Comparison of ENCODE assay signal across 8 mouse cellular contexts in genomic region chr15:86057413-86057812, GRCm38 (mm10). TPM values are rescaled to one million over a fixed set of nuclear protein-coding genes. Genes with fewer than 3 reads are reported as not detected.
A peak's percentile ranks its signal among the peaks of the same experiment; 100 is the strongest.
DNase-seq lines count a peak whose midpoint lies in the region; ATAC-seq and TF ChIP-seq lines count a peak whose summit lies in the region.

Gramd4 (plus strand) TSS chr15:86057695.

- no peaks in the 10 kb centered on the region for H3K9me3 ChIP-seq in neural tube, embryonic 11.5 days (ENCODE audit: control insufficient read depth, low read length)
- no peaks in the 10 kb centered on the region for H3K9me3 ChIP-seq in forebrain, postnatal 0 days (ENCODE audit: low read length)
- H3K9me3 ChIP-seq in lung, embryonic 15.5 days = no peaks in the 10 kb centered on the region

- H3K4me3 ChIP-seq in neural tube, embryonic 11.5 days (ENCODE audit: low read depth, low read length) = peak within 1 kb of the TSS; percentile 66
- H3K4me3 ChIP-seq in brown adipose tissue, adult 24 weeks (ENCODE audit: insufficient read depth, low read depth, low read length) = peak within 1 kb of the TSS; percentile 61
- H3K4me3 ChIP-seq in forebrain, postnatal 0 days (ENCODE audit: low read depth, low read length) = peak within 1 kb of the TSS; percentile 72
- H3K4me3 ChIP-seq in lung, embryonic 15.5 days = peak within 1 kb of the TSS; percentile 90

- WGBS in neural tube, embryonic 11.5 days = 22% methylated on average over 6 of the region's 6 CpGs
- WGBS in forebrain, postnatal 0 days = 31% methylated on average over 6 of the region's 6 CpGs
- WGBS in lung, embryonic 15.5 days = 25% methylated on average over 6 of the region's 6 CpGs

- no peak for ATAC-seq in neural tube, embryonic 11.5 days (ENCODE audit: insufficient read depth, low FRiP score, low TSS enrichment)
- no peak for ATAC-seq in forebrain, postnatal 0 days
- no peak for ATAC-seq in inflammation-experienced regulatory T-cells, adult 6 months
- ATAC-seq in lung, embryonic 15.5 days (ENCODE audit: borderline replicate concordance, extremely low read depth, low FRiP score, low TSS enrichment) = no peak

- H3K4me2 ChIP-seq in neural tube, embryonic 11.5 days (ENCODE audit: low read depth) = peak within 1 kb of the TSS; percentile 88
- peak within 1 kb of the TSS; percentile 90 for H3K4me2 ChIP-seq in forebrain, postnatal 0 days (ENCODE audit: low read depth)
- peak within 1 kb of the TSS; percentile 79 for H3K4me2 ChIP-seq in lung, embryonic 15.5 days

- no peaks in the 10 kb centered on the region for H3K36me3 ChIP-seq in neural tube, embryonic 11.5 days (ENCODE audit: control insufficient read depth, insufficient read depth, low read length)
- H3K36me3 ChIP-seq in forebrain, postnatal 0 days (ENCODE audit: insufficient read depth) = no peaks in the 10 kb centered on the region
- no peaks in the 10 kb centered on the region for H3K36me3 ChIP-seq in lung, embryonic 15.5 days

- no peak for DNase-seq in neural tube, embryonic 11.5 days (ENCODE audit: low spot score)
- no peak for DNase-seq in neural tube, embryonic 10.5 days (ENCODE audit: extremely low spot score, low spot score)
- no peak for DNase-seq in forebrain, postnatal 0 days
- DNase-seq in urinary bladder, postnatal 36 days (ENCODE audit: low spot score in 2 of 2) = no peak
- no peak for DNase-seq in right cerebral cortex, postnatal 36 days (ENCODE audit: low spot score in 2 of 2)

- no peaks in the 10 kb centered on the region for H3K27me3 ChIP-seq in neural tube, embryonic 11.5 days (ENCODE audit: control insufficient read depth, insufficient read depth, low read length)
- no peaks in the 10 kb centered on the region for H3K27me3 ChIP-seq in forebrain, postnatal 0 days (ENCODE audit: insufficient read depth, low read length)
- H3K27me3 ChIP-seq in lung, embryonic 15.5 days = no peaks in the 10 kb centered on the region

- TF ChIP-seq CTCF in forebrain, postnatal 0 days (IDR thresholded peaks at IDR 0.05; ENCODE audit: low read depth) = no peak

- peak within 1 kb of the TSS; percentile 81 for H3K9ac ChIP-seq in neural tube, embryonic 11.5 days (ENCODE audit: low read length)
- peak within 1 kb of the TSS; percentile 93 for H3K9ac ChIP-seq in forebrain, postnatal 0 days
- peak within 1 kb of the TSS; percentile 86 for H3K9ac ChIP-seq in lung, embryonic 15.5 days

- H3K27ac ChIP-seq in neural tube, embryonic 11.5 days (ENCODE audit: low read depth, low read length) = peak within 1 kb of the TSS; percentile 46; the same call in 1 of the 2 replicates
- peak within 1 kb of the TSS; percentile 19 for H3K27ac ChIP-seq in brown adipose tissue, adult 24 weeks (replicated peaks; ENCODE audit: low read depth, low read length)
- peak within 1 kb of the TSS; percentile 95 for H3K27ac ChIP-seq in forebrain, postnatal 0 days (ENCODE audit: low read depth, low read length)
- H3K27ac ChIP-seq in lung, embryonic 15.5 days = peak within 1 kb of the TSS; percentile 75

- H3K4me1 ChIP-seq in neural tube, embryonic 11.5 days (ENCODE audit: control insufficient read depth, insufficient read depth, low read length) = 0 out of 2 replicates have a peak, but pooled peaks cover 11% of the 10 kb centered on the region
- H3K4me1 ChIP-seq in brown adipose tissue, adult 24 weeks (ENCODE audit: control insufficient read depth, insufficient read depth, insufficient read length, low read length) = peaks cover 25% of the 10 kb centered on the region
- H3K4me1 ChIP-seq in forebrain, postnatal 0 days (ENCODE audit: insufficient read depth) = peaks cover 31% of the 10 kb centered on the region
- peaks cover 47% of the 10 kb centered on the region for H3K4me1 ChIP-seq in lung, embryonic 15.5 days

RNA-seq across cellular contexts. Expression of gene Gramd4, which starts in this region (rescaled TPM):
- 10.5 and 11.7 TPM in 2 replicates for polyA plus RNA-seq in neural tube, embryonic 11.5 days (2014; fragmentation: Nextera tagmentation; extraction: Ambion mirVana)
- 12.1 and 13.5 TPM in 2 replicates for polyA plus RNA-seq in brown adipose tissue, adult 24 weeks (2012; ENCODE audit: insufficient read depth, insufficient read length, missing spikeins)
- 54.5 and 57.0 TPM in 2 replicates for total RNA-seq in forebrain, postnatal 0 days (2014; rRNA removed)
- polyA plus RNA-seq in forebrain, postnatal 0 days (2015; fragmentation: Nextera tagmentation; extraction: Ambion mirVana) = 24.8 and 28.8 TPM in 2 replicates
- polyA plus RNA-seq in inflammation-experienced regulatory T-cells, adult 6 months (2017; shearing (Covaris generic)) = 10 to 100 TPM; 13.4 to 26.0 (median 22.9) TPM
- polyA plus RNA-seq in lung, embryonic 15.5 days (2015; fragmentation: Nextera tagmentation; extraction: Ambion mirVana) = 12.9 and 14.6 TPM in 2 replicates

Comparison
In these comparisons a context has a peak if more than half of its experiments do, and no peak if none do; other contexts are left out.
1. H3K27ac ChIP-seq: peak in every context shown above with its lines; median percentile 95 in forebrain, postnatal 0 days; 75 in lung, embryonic 15.5 days; 46 in neural tube, embryonic 11.5 days; 19 in brown adipose tissue, adult 24 weeks.